Mouse (Mus musculus) cerebellum, adult (tissue): ENCODE measurements around the gene Padi1.

Experiments
- ATAC-seq: cut with Nextera tagmentation; 2 replicates; pipeline ENCODE4 v1.9.2; 2017; ENCODE audit warnings: mild to moderate bottlenecking, moderate library complexity, mixed read lengths; ENCODE audit not compliant: insufficient number of reproducible peaks, low FRiP score, low TSS enrichment

The Padi1 gene

GRCm38 (mm10) chr4:140788983-140789382, 56.6 kb downstream of the Padi1 start:
- no peak for ATAC-seq

- no peak for ATAC-seq
Observed at GRCm38 (mm10) chr4:140788264-140788663, 57.3 kb downstream of the Padi1 start.

DNA sequence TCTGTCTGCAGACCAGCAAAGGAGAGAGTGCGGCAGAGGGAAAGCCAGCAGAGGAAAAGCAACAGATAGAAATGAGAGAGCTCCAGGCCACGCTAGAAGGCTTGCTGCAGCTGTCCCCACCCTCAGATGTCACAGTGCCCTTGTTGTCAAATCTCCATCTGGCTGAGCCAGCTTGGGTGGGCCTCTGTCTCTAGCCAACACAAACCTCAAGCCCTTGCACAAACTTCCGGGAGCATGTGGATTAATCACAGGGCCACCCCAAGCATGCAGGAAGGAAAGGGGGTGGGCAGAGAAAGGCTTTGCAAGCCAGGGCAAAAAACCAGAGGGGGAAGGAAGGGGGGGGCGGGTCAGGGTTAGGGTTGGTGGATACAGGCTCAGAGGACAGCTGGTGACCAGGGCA, 58.2 kb downstream of the Padi1 start:
- no peak for ATAC-seq

GRCm38 (mm10) chr4:140785217-140785616, 60.4 kb downstream of the Padi1 start:
- ATAC-seq, result no peak

GRCm38 (mm10) chr4:140784292-140784945, 61.2 kb downstream of the Padi1 start:
- ATAC-seq, result no peak

DNA sequence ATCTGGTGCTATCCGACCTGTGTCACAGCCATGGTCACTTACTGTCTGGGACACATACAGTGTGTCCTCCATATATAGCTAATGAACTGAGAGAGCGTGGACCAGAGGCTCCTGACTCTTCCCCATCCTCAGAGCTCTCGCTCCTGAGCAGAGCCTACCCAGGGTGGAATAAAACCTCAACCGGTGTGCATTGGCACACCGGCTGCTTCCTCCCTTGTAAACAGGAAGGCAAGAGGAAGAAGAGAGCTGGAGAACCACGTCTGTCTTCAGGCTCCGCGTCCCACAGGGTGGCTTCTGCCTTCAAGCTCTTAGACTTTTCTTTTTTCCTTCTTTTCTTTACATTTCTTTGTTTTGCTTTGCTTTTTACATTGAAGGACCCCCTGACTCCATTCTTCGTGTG, 62.8 kb downstream of the Padi1 start:
- no peak for ATAC-seq

GRCm38 (mm10) chr4:140780507-140780906, 65.1 kb downstream of the Padi1 start:
- no peak for ATAC-seq

- ATAC-seq, result no peak
Observed at GRCm38 (mm10) chr4:140779803-140780397, 65.7 kb downstream of the Padi1 start.

DNA sequence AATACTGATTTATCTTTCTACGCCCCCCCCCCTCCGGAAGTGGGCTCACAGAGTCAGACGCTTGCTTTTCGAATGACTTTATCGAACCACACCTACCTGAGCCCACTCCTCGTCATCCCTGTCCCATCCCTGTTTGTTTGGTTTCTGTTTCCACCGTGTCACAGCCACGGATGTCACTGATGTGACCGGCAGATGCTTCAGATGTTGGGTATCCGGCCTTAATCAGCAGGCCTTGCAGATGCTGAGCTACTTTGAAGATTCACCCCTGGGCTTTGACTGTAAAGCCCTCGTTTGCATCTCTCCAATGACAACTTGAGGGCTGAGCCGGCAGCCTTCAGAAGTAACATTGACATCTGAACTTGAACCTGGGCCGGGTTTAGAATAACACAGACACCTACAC, 69.0 kb downstream of the Padi1 start:
- no peak for ATAC-seq

- no peak for ATAC-seq
Observed at GRCm38 (mm10) chr4:140775876-140776275, 69.7 kb downstream of the Padi1 start.

GRCm38 (mm10) chr4:140774893-140775292, 70.7 kb downstream of the Padi1 start:
- ATAC-seq, result no peak

DNA sequence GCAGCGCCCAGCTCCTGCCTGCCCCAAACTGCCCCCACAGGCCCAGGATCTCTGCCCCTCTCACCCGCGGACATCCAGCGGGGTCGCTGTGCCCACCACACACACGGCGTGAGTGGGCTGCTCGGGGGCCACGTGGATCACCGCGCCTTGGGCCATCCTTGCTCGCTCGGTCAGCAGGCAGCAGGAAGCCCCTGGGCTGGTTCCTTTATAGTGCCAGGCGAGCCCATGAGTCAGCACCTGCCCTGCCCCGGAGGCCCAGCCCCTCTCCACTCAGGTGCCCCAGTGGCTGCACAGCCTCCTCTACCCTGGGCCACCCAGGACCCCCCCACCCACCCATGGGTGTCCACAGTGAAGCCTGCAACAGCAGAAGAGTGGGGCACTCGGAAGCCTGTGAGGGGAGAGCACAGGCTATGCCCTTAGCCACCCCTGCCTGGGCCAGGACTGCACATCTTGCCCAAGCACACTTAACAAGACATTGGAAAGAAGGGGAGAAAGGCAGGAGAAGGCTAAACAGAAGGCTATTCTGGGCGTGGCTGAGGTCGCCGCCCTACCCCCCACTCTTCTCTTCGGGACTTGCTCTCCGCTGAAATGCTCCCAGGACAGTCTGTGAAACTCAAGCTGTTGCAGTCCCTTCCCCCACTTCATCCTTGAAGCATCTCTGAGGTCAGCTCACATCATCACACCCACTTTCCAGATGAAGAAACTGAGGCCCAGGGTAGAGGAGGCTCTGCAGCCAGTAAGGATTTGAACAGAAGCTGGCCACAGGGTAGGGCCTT, 71.4 kb downstream of the Padi1 start, which contains the start of gene Padi4:
Padi4 (minus strand) TSS at position 212 of the 776 bp plus-strand sequence.
- no peak for ATAC-seq

GRCm38 (mm10) chr4:140771091-140771490, 74.5 kb downstream of the Padi1 start:
- no peak for ATAC-seq

DNA sequence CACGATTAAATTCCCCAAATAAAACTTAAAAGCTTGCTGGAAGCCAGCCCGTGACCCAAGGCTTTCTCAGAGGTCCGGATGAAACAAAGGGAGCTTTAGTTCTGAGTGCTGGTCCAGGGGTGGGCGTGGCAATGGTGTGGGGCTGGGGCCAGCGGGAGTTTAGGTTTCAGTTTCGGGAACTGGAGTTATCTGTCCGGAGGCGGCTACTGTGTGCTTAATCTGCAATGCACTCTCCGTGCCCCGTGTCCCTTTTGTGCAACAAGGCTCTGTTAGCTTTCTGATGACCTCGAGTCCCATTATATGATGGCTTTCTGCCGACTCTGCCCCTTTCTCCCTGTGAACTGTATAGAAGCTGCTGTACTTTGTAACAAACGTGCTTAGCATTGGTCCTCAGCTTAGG, 75.1 kb downstream of the Padi1 start:
- ATAC-seq, result no peak

- no peak for ATAC-seq
Observed at GRCm38 (mm10) chr4:140768973-140769372, 76.6 kb downstream of the Padi1 start.

- no peak for ATAC-seq
Observed at GRCm38 (mm10) chr4:140765936-140766335, 79.6 kb downstream of the Padi1 start.

- ATAC-seq, result no peak
Observed at GRCm38 (mm10) chr4:140763158-140763557, 82.4 kb downstream of the Padi1 start.
